Mouse (Mus musculus) E14TG2a.4 (cell line): ENCODE measurements around the gene Pik3r3.

Source experiments
- CTCF ChIP-seq: conservative IDR thresholded peaks from 2 replicates; pipeline ENCODE4 v1.5.1; 2014; ENCODE audit warnings: low read length
- NANOG ChIP-seq: IDR thresholded peaks from 2 replicates; pipeline ENCODE4 v1.6.1; 2014; ENCODE audit warnings: borderline replicate concordance, low read length, mixed read lengths

DNA sequence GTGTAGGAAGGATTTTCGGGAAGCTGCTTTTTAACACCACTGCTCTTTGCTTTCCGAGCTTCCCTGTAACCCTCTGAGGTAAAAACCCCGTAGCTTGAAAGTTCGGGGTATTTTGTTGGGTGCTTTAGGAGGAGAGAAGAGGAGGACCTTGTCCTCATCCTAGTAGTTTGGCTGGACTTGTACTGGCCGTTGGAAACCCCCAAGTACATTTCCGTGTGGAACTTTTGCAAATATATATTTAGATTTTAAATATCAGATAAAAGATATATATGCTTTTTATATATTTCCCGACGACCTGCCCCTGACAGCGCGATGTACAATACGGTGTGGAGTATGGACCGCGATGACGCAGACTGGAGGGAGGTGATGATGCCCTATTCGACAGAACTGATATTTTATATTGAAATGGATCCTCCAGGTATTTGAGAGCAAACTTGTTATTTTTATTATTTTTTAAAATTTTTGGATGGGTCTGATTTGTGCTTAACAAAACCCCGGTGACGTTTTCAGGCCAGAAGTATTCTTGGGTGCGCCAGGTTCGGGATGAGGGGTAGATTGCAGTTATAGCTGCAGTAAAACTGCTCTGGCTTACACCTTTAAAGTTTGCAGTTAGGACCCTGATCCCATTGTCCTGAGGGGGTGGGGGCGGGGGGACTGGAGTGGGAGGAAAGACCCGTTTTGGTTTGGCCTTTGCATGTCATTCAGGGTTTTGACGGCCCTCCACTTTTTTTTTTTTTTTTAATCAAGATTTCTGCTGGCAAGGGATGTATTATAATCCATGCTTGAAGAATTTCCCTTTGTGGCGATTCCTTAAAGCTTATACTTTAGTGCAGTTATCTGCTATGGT, 801 bp downstream of the Pik3r3 start:
- TF ChIP-seq CTCF = no peak
- TF ChIP-seq NANOG = no peak
